Mouse (Mus musculus) spleen, adult 2 months (tissue): ENCODE measurements around the gene Lig4.

ENCODE experiments used
- CTCF ChIP-seq: fragments of 200-500 bp; IDR thresholded peaks from 2 replicates; pipeline ENCODE4 v1.5.1; 2011; ENCODE audit warnings: mild to moderate bottlenecking, inconsistent platforms; ENCODE audit not compliant: insufficient read depth, insufficient read length, insufficient replicate concordance; ENCODE audit errors: extremely low read depth
- POLR2A ChIP-seq: fragments of 200-500 bp; IDR thresholded peaks from 2 replicates; pipeline ENCODE4 v1.6.1; 2011; ENCODE audit warnings: low read depth, low read length, inconsistent platforms

DNA sequence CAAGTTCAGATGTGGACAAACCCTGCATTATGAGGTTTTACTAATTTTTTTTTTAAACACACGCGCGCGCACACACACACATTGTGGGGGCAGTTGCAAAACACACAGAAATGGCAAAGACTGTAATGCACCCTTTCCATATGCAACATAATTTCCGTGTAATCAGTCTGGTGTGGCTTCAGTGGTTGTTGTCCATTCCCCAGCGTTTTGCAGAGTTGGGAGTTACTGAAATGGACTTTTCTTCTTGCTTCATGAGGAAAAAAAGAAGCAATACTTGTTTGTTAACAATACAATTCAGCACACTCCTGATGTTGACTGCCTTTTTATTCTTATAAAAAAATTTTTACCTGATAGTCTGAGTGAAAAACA, 30.2 kb upstream of the Lig4 start:
- no peak for TF ChIP-seq CTCF
- no peak for TF ChIP-seq POLR2A
